Comparison of ENCODE assay signal across 8 mouse cellular contexts in genomic region chr7:122020667-122021354, GRCm38 (mm10). TPM values are rescaled to one million over a fixed set of nuclear protein-coding genes. Genes with fewer than 3 reads are reported as not detected.
DNase-seq lines count a peak whose midpoint lies in the region; ATAC-seq lines count a peak whose summit lies in the region.

TSS of gene Gga2 (minus strand) at chr7:122021222.

- H3K4me3 ChIP-seq in intestine, embryonic 14.5 days (ENCODE audit: low read depth, low read length): peak within 1 kb of the TSS; percentile 85

- under 1% methylated on average over 49 of the region's 50 CpGs for WGBS in intestine, embryonic 14.5 days

- H3K36me3 ChIP-seq in intestine, embryonic 14.5 days (ENCODE audit: control insufficient read depth, insufficient read depth, low read length): no peaks in the 10 kb centered on the region

- no peaks in the 10 kb centered on the region for H3K27me3 ChIP-seq in intestine, embryonic 14.5 days (replicated peaks; ENCODE audit: control insufficient read depth, insufficient read depth, low read length)

- DNase-seq in adipocyte (ENCODE audit: low spot score): peak; percentile 80
- DNase-seq in embryo, embryonic 10 days (ENCODE audit: low spot score): peak; percentile 95
- DNase-seq in gastrocnemius, postnatal 14 days: peak; percentile 87
- DNase-seq in intestine, embryonic 14.5 days (ENCODE audit: low spot score): peak; percentile 92
- DNase-seq in left cerebral cortex, postnatal 14 days (ENCODE audit: low spot score in 2 of 2): peak; percentile 86 to 87
- peak; percentile 88 for DNase-seq in mesoderm, embryonic 11.5 days (ENCODE audit: low read depth, low spot score)
- DNase-seq in right cerebral cortex, postnatal 36 days (ENCODE audit: low spot score in 2 of 2): peak; percentile 83 to 85
- DNase-seq in yolk sac, embryonic 10.5 days (ENCODE audit: low spot score): peak; percentile 91

- H3K9ac ChIP-seq in intestine, embryonic 14.5 days (ENCODE audit: low read length): peak within 1 kb of the TSS; percentile 78

- H3K4me2 ChIP-seq in intestine, embryonic 14.5 days (ENCODE audit: low read length): peak within 1 kb of the TSS; percentile 68

- H3K9me3 ChIP-seq in intestine, embryonic 14.5 days (ENCODE audit: control insufficient read depth, low read length): no peaks in the 10 kb centered on the region

- intact Hi-C loops in gastrocnemius, postnatal 14 days (cut with DNase I; ENCODE audit: low total_unique reads): no loop called here
- intact Hi-C loops in left cerebral cortex, postnatal 14 days (cut with DNase I): no loop called here

- peaks cover 7% of the 10 kb centered on the region for H3K4me1 ChIP-seq in intestine, embryonic 14.5 days (replicated peaks; ENCODE audit: control insufficient read depth, insufficient read depth, low read length)

- peak; percentile 81 for ATAC-seq in intestine, embryonic 14.5 days (replicated peaks; ENCODE audit: low FRiP score, low TSS enrichment, low read depth)

- H3K27ac ChIP-seq in intestine, embryonic 14.5 days (ENCODE audit: low read depth): peak within 1 kb of the TSS; percentile 71

RNA-seq across cellular contexts. Expression of gene Gga2, which starts in this region (rescaled TPM):
- 10 to 100 TPM; 15.6 to 19.2 TPM for total RNA-seq in gastrocnemius, postnatal 14 days (2021)
- 75.3 and 78.3 TPM in 2 replicates for polyA plus RNA-seq in intestine, embryonic 14.5 days (2014; fragmentation: Nextera tagmentation; extraction: Ambion mirVana)
- 10 to 100 TPM; 26.8 to 31.9 TPM for total RNA-seq in left cerebral cortex, postnatal 14 days (2021)

Comparison
In these comparisons a context has a peak if more than half of its experiments do, and no peak if none do; other contexts are left out.
1. Peak in every context shown above with its lines: DNase-seq, ATAC-seq, H3K4me3 ChIP-seq and H3K27ac ChIP-seq.